Mouse (Mus musculus) midbrain, postnatal 0 days (tissue): ENCODE results near the gene Nt5dc2. TPM values are rescaled to one million over a fixed set of nuclear protein-coding genes. Genes with fewer than 3 reads are reported as not detected.

Experiments
- ATAC-seq: fragments of 200-750 bp; cut with Nextera tagmentation; 2 replicates; pipeline ENCODE4 v1.8.0; 2017; ENCODE audit warnings: moderate number of reproducible peaks, mild to moderate bottlenecking, moderate TSS enrichment, moderate library complexity; ENCODE audit not compliant: low FRiP score
- DNase-seq: peaks from one replicate; pipeline ENCODE4 v3.0.0-alpha.2; 2015; ENCODE audit warnings: low spot score
- H3K27ac ChIP-seq: fragments of 300-500 bp; sonication (generic); 2 replicates; pipeline ENCODE4 v1.5.1; 2014; ENCODE audit warnings: low read depth, mild to moderate bottlenecking, low read length, mixed read lengths
- H3K27me3 ChIP-seq: fragments of 300-500 bp; sonication (generic); 2 replicates; pipeline ENCODE4 v1.6.1; 2014; ENCODE audit warnings: low read length, control low read depth, mixed read lengths; ENCODE audit not compliant: insufficient read depth
- H3K36me3 ChIP-seq: fragments of 300-500 bp; sonication (generic); 2 replicates; pipeline ENCODE4 v1.6.1; 2014; ENCODE audit warnings: low read length, control low read depth, mixed read lengths; ENCODE audit not compliant: insufficient read depth
- H3K4me1 ChIP-seq: fragments of 300-500 bp; sonication (generic); 2 replicates; pipeline ENCODE4 v1.6.1; 2014; ENCODE audit warnings: mild to moderate bottlenecking, control low read depth, antibody characterized with exemption, low read length, mixed read lengths; ENCODE audit not compliant: insufficient read depth
- H3K4me2 ChIP-seq: fragments of 300-500 bp; sonication (generic); 2 replicates; pipeline ENCODE4 v1.6.1; 2014; ENCODE audit warnings: low read depth, mild to moderate bottlenecking, low read length, mixed read lengths; ENCODE audit not compliant: poor library complexity, severe bottlenecking
- H3K4me3 ChIP-seq: fragments of 300-500 bp; sonication (generic); 2 replicates; pipeline ENCODE4 v1.5.1; 2014; ENCODE audit warnings: low read depth, mild to moderate bottlenecking, low read length, moderate library complexity
- H3K9ac ChIP-seq: fragments of 300-500 bp; sonication (generic); replicated peaks from 2 replicates; pipeline ENCODE4 v1.6.1; 2014; ENCODE audit warnings: mild to moderate bottlenecking, low read length, moderate library complexity, mixed read lengths; ENCODE audit not compliant: poor library complexity, severe bottlenecking
- H3K9me3 ChIP-seq: fragments of 300-500 bp; sonication (generic); 2 replicates; pipeline ENCODE4 v1.6.1; 2016; ENCODE audit warnings: low read length, control low read depth
- CTCF ChIP-seq: IDR thresholded peaks from 2 replicates; pipeline ENCODE4 v1.5.1; 2016; ENCODE audit warnings: antibody characterized with exemption, mild to moderate bottlenecking
- WGBS: fragments of 180-500 bp; shearing (Covaris S2); extraction: QIAGEN DNeasy Blood & Tissue Kit; methylation state at CpG from one replicate; pipeline ENCODE4 v1.1.7; 2014; 5-methylcytosine and 5-hydroxymethylcytosine counted together
- polyA plus RNA-seq: library from polyadenylated mRNA; unstranded; fragments of >200 nt; fragmentation: Nextera tagmentation; extraction: Ambion mirVana; gene quantifications from 2 replicates; pipeline ENCODE4 v1.2.1, GENCODE M21; 2015
- total RNA-seq: library from RNA; depleted of rRNA; stranded (reverse); fragments of >200 nt; gene quantifications from 2 replicates; pipeline ENCODE4 v1.2.3, GENCODE M21; 2014

Nt5dc2 gene
- total and polyA plus RNA-seq, 2 experiments from 2014 or later, result 132 to 171 TPM

DNA sequence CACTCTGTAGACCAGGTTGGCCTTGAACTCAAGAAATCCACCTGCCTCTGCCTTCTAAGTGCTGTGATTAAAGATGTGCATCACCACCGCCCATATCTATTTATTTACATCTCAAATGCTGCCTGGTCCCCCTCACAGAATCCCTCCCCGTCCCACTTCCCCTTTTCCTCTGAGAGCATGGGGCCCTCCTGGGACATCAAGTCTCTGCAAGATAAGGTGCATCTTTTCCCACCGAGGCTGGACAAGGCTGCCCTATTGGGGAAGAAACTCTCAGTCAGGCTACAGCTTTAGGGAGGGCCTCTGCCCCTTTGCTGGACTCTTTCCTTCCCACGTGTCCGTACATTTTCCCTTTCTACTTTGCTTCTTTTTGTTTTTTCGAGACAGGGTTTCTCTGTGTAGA is 38.7 kb downstream of the Nt5dc2 start:
- H3K4me3 ChIP-seq, result no peak overlapping the region
- no peaks in the 10 kb centered on the region for H3K9me3 ChIP-seq
- H3K27ac ChIP-seq, result no peak overlapping the region
- ATAC-seq, result no peak
- H3K9ac ChIP-seq, result no peak overlapping the region
- H3K4me1 ChIP-seq, result no peaks in the 10 kb centered on the region; the same call in 1 of the 2 replicates
- H3K4me2 ChIP-seq, result no peak overlapping the region
- no peak for TF ChIP-seq CTCF
- 85% methylated on average over 6 of the region's 6 CpGs for WGBS
- no peaks in the 10 kb centered on the region for H3K27me3 ChIP-seq
- peaks cover 41% of the 10 kb centered on the region for H3K36me3 ChIP-seq
- no peak for DNase-seq

DNA sequence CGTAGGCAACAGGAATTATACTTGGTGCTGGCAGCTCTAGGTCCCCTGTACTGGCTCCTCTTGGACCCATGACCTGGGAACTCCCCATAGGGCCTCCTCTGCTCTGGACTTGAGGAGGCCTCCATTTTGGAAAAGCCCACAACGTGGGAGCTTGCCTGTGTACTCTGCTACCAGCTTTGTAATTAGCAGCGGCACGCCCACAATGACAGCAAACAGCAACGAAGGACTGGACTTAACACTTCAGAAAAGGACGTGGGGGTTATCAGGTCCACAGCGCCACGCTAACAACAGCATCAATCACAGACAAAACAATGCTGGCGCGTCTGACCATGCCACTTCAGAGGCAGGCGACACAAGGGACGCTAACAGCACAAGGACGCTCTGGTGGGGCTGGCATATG is 40.1 kb downstream of the Nt5dc2 start:
- 91% methylated on average over 13 of the region's 13 CpGs for WGBS
- Histone ChIP-seq H3K4me2 (no peak overlapping the region), H3K4me3 (no peak overlapping the region), H3K27ac (no peak overlapping the region), H3K36me3 (peaks cover 55% of the 10 kb centered on the region), H3K9me3 (no peaks in the 10 kb centered on the region), H3K27me3 (no peaks in the 10 kb centered on the region), H3K9ac (no peak overlapping the region), H3K4me1 (no peaks in the 10 kb centered on the region)
- DNase-seq (no peak), ATAC-seq (no peak)
- no peak for TF ChIP-seq CTCF

DNA sequence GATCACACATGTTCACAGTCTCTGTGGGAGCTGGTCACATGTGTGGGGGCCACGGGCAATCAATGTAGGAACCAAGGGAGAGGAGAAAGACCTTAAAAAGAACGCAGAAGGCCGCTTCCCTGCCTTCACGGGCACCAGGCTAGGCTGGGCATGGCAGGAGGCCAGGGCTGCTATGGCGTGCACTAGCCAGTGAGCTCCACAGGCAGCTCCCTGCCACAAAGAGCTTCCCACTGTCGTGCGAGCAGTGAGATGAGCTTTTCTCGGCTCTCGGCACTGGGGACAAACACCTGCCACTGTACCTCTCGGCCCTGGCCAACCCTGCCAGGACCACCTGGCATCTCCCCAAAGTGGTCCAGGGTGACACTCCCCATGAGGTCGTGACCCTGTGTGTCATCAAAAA is 40.5 kb downstream of the Nt5dc2 start:
- ATAC-seq (no peak), DNase-seq (no peak)
- 75% methylated on average over 11 of the region's 11 CpGs for WGBS
- H3K27me3 ChIP-seq, result no peaks in the 10 kb centered on the region
- no peaks in the 10 kb centered on the region for H3K9me3 ChIP-seq
- TF ChIP-seq CTCF, result no peak
- no peak overlapping the region for H3K4me2 ChIP-seq
- peaks cover 59% of the 10 kb centered on the region for H3K36me3 ChIP-seq
- H3K4me1 ChIP-seq, result no peaks in the 10 kb centered on the region
- no peak overlapping the region for H3K9ac ChIP-seq
- no peak overlapping the region for H3K4me3 ChIP-seq
- no peak overlapping the region for H3K27ac ChIP-seq

DNA sequence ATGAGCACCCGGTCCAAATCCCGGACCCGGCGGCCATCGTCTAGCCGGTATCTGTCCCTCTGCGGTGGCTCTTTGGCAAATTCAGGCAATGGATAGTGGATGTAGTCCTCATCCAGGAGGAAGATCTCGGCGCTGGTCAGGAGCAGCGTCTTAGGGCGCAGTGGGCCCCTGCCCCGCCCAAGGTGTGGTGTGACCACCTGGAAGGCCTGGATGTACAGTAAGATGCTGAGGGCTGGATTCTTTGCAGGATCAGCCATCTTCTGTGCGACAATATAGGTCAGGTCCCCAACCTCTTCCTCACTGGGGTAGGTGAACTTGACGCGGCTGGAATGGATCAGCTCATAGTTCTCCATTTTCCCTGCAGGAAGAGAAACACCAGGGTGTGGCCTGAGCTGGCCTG is 41.0 kb downstream of the Nt5dc2 start:
- H3K4me3 ChIP-seq, result no peak overlapping the region
- H3K4me1 ChIP-seq, result no peaks in the 10 kb centered on the region
- H3K27me3 ChIP-seq, result no peaks in the 10 kb centered on the region

DNA sequence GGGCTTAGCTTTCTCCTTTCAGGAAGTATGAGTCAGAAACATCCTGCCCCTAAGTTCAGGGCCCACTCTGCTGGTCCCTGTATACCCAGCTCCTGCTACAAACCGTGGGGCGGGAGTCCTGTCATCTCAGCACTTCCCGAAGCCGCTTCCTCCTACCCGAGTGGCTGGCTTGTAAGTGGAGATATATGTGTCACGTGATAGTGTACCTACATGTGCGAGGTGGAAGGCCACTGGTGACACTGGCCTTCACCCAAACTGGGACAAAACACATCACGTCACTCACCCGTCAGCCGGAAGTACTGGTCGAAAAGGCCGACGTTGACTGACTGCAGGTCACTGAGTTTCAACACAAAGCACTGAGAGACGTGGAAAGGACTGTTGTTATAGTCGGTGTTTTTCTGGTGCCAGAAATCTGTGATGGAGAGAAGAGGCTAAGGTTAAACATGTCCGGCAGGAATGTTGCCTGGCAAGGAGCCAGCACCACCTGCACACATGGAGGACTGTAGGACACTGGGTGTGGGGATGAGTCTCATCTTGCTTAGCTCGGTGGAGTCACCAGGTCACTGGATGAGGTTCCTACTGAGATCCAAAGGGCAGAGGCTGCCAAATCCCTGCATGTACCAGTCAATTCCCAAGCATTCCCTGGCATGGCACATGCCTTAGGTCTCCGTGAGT is 42.1 kb downstream of the Nt5dc2 start:
- Histone ChIP-seq H3K27ac (no peak overlapping the region), H3K9ac (no peak overlapping the region), H3K4me3 (no peak overlapping the region), H3K4me2 (no peak overlapping the region), H3K27me3 (no peaks in the 10 kb centered on the region), H3K36me3 (peaks cover 75% of the 10 kb centered on the region), H3K4me1 (no peaks in the 10 kb centered on the region), H3K9me3 (no peaks in the 10 kb centered on the region)
- DNase-seq, result no peak
- TF ChIP-seq CTCF, result no peak
- ATAC-seq, result no peak
- WGBS, result 91% methylated on average over 18 of the region's 18 CpGs

More for the DNA sequence above, 41.0 kb downstream of the Nt5dc2 start:
- no peak for TF ChIP-seq CTCF
- peaks cover 64% of the 10 kb centered on the region for H3K36me3 ChIP-seq
- H3K27ac ChIP-seq, result no peak overlapping the region
- H3K9ac ChIP-seq, result no peak overlapping the region
- 96% methylated on average over 15 of the region's 15 CpGs for WGBS
- no peak overlapping the region for H3K4me2 ChIP-seq
- DNase-seq (no peak), ATAC-seq (no peak)
- no peaks in the 10 kb centered on the region for H3K9me3 ChIP-seq

DNA sequence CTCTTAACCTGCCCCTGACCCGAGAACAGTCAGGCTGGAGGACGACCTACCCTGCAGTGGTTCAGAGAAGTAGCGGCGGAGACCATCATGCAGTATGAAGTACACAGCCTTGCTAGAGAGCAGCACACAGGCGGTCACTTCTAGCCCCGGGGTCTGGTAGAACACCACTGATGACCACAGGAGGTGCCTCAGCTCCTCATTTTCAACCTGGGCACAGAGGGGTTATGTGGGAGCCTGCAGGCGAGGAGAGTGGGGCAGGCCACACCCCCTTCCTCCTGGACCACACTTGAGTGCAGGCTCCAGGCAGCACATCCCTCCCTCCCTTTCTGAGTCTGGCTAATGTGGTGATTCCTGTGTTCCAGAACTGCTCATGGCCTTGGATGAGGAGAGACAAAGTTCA is 42.7 kb downstream of the Nt5dc2 start:
- H3K4me1 ChIP-seq, result no peaks in the 10 kb centered on the region
- WGBS, result 88% methylated on average over 7 of the region's 7 CpGs
- no peak for TF ChIP-seq CTCF
- H3K9me3 ChIP-seq, result no peaks in the 10 kb centered on the region
- no peak overlapping the region for H3K9ac ChIP-seq
- no peak for ATAC-seq
- H3K4me3 ChIP-seq, result no peak overlapping the region
- no peak for DNase-seq
- H3K27me3 ChIP-seq, result no peaks in the 10 kb centered on the region
- no peak overlapping the region for H3K4me2 ChIP-seq
- no peak overlapping the region for H3K27ac ChIP-seq
- peaks cover 75% of the 10 kb centered on the region for H3K36me3 ChIP-seq
